Mouse (Mus musculus): ENCODE data around the gene Clcn7. TPM values are rescaled to one million over a fixed set of nuclear protein-coding genes. Genes with fewer than 3 reads are reported as not detected.

Gene Clcn7
- polyA plus RNA-seq (2017; shearing (Covaris generic)), result 25.9 TPM

GRCm38 (mm10) chr17:25133275-25133698 is at the start of gene Clcn7:
TSS of gene Clcn7 (plus strand) at chr17:25133391.

GRCm38 (mm10) chr17:25083444-25083931 is 49.7 kb upstream of the Clcn7 start, which contains the start of gene Tmem204:
TSS of gene Tmem204 (minus strand) at chr17:25083591.

GRCm38 (mm10) chr17:25115664-25116432 is 17.3 kb upstream of the Clcn7 start, which contains the start of gene Telo2:
TSS of gene Telo2 (minus strand) at chr17:25115967.

GRCm38 (mm10) chr17:25120406-25120805 is 12.8 kb upstream of the Clcn7 start, which contains the start of gene Ptx4:
TSS of gene Ptx4 (plus strand) at chr17:25120760.

GRCm38 (mm10) chr17:25162161-25162560 is 29.0 kb downstream of the Clcn7 start, which contains the start of gene Ccdc154:
TSS of gene Ccdc154 (plus strand) at chr17:25162461.

GRCm38 (mm10) chr17:25175411-25175810 is 42.2 kb downstream of the Clcn7 start, which contains the start of gene Gm38655:
TSS of gene Gm38655 (minus strand) at chr17:25175471.

GRCm38 (mm10) chr17:25184129-25184691 is 51.0 kb downstream of the Clcn7 start, which contains the start of gene BC003965:
TSS of gene BC003965 (plus strand) at chr17:25184554.

GRCm38 (mm10) chr17:25188150-25189031 is 55.2 kb downstream of the Clcn7 start, which contains the start of gene Unkl:
TSS of gene Unkl (plus strand) at chr17:25188397.

Other genes starting within 250 kb of the Clcn7 start
- 57.2 TPM for gene Nubp2, start 247.0 kb upstream of the Clcn7 start, polyA plus RNA-seq (2017; shearing (Covaris generic))
- gene Spsb3, start 246.7 kb upstream of the Clcn7 start, polyA plus RNA-seq (2017; shearing (Covaris generic)), result 61.2 TPM
- 35.7 TPM for gene Eme2, start 238.3 kb upstream of the Clcn7 start, polyA plus RNA-seq (2017; shearing (Covaris generic))
- gene Mrps34, start 238.3 kb upstream of the Clcn7 start, polyA plus RNA-seq (2017; shearing (Covaris generic)), result 43.8 TPM
- 27.5 TPM for gene Nme3, start 236.9 kb upstream of the Clcn7 start, polyA plus RNA-seq (2017; shearing (Covaris generic))
- gene Mapk8ip3, start 196.4 kb upstream of the Clcn7 start, polyA plus RNA-seq (2017; shearing (Covaris generic)), result 56.1 TPM
- gene Jpt2, start 172.7 kb upstream of the Clcn7 start, polyA plus RNA-seq (2017; shearing (Covaris generic)), result 20.1 TPM
- gene Cramp1l, start 117.6 kb upstream of the Clcn7 start, polyA plus RNA-seq (2017; shearing (Covaris generic)), result 8.5 TPM
- gene Ift140, start 117.3 kb upstream of the Clcn7 start, polyA plus RNA-seq (2017; shearing (Covaris generic)), result 14.7 TPM
- gene Tmem204, start 49.8 kb upstream of the Clcn7 start, polyA plus RNA-seq (2017; shearing (Covaris generic)), result 0.42 TPM
- gene Telo2, start 17.4 kb upstream of the Clcn7 start, polyA plus RNA-seq (2017; shearing (Covaris generic)), result 18.4 TPM
- gene Ptx4, start 12.6 kb upstream of the Clcn7 start, polyA plus RNA-seq (2017; shearing (Covaris generic)), result not detected
- not detected for gene Ccdc154, start 29.1 kb downstream of the Clcn7 start, polyA plus RNA-seq (2017; shearing (Covaris generic))
- not detected for gene Gm38655, start 42.1 kb downstream of the Clcn7 start, polyA plus RNA-seq (2017; shearing (Covaris generic))
- 14.2 TPM for gene BC003965, start 51.2 kb downstream of the Clcn7 start, polyA plus RNA-seq (2017; shearing (Covaris generic))
- gene Unkl, start 55.0 kb downstream of the Clcn7 start, polyA plus RNA-seq (2017; shearing (Covaris generic)), result 53.7 TPM
- gene Gnptg, start 106.7 kb downstream of the Clcn7 start, polyA plus RNA-seq (2017; shearing (Covaris generic)), result 117 TPM
- 33.9 TPM for gene Tsr3, start 106.8 kb downstream of the Clcn7 start, polyA plus RNA-seq (2017; shearing (Covaris generic))
- gene Baiap3, start 123.0 kb downstream of the Clcn7 start, polyA plus RNA-seq (2017; shearing (Covaris generic)), result 199 TPM
- 629 TPM for gene Ube2i, start 141.2 kb downstream of the Clcn7 start, polyA plus RNA-seq (2017; shearing (Covaris generic))
- gene Prss34, start 165.0 kb downstream of the Clcn7 start, polyA plus RNA-seq (2017; shearing (Covaris generic)), result not detected
- not detected for gene Prss28, start 175.3 kb downstream of the Clcn7 start, polyA plus RNA-seq (2017; shearing (Covaris generic))
- gene Prss29, start 185.3 kb downstream of the Clcn7 start, polyA plus RNA-seq (2017; shearing (Covaris generic)), result not detected
- gene Tpsab1, start 212.2 kb downstream of the Clcn7 start, polyA plus RNA-seq (2017; shearing (Covaris generic)), result not detected
- not detected for gene Tpsb2, start 232.9 kb downstream of the Clcn7 start, polyA plus RNA-seq (2017; shearing (Covaris generic))
- not detected for gene Tpsg1, start 235.9 kb downstream of the Clcn7 start, polyA plus RNA-seq (2017; shearing (Covaris generic))